Mouse (Mus musculus) liver (tissue): ENCODE data around the gene Gm3448.
"Not testable (repeated sequence)": the region's sequence is repeated elsewhere in the genome, so short reads cannot be mapped to it uniquely, and the experiment has no call there.

Source experiments
- DNase-seq: peaks from one replicate; pipeline ENCODE4 v3.0.0-alpha.2; 2020; ENCODE audit warnings: mixed read lengths

Gm3448 gene

DNA sequence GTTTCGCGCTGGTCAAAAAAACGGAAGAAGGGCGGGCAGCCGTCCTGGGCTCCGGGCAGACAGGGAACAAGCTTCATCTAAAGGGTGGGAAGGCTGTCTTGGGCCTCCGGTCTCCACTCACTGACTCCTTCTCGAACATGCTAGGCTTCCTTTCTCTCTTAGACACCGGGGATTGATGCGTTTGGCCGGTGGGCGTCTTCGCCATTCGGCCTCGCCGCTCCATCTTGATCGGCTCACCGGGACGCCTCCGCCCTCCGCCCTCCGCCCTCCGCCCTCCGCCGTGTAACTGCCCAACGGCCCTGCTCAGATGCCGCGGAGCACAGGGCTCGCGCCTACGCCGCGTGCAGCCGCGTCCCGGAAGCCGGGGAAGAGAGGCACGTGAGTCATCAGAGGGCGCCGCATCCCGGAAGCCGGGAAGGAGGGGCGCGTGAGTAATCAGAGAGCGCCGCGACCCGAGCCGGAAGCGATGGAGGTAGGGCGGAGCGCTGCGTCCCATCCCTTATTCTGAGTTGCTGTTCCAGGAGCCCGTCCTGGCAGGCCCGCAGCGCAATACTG, at the start of gene Gm3448, which contains the start of the genes Ermard and Tcte3:
Gene Gm3448 (minus strand): TSS at position 363 of the 555 bp plus-strand sequence.
Gene Ermard (plus strand): TSS at position 34 of the 555 bp plus-strand sequence.
Gene Tcte3 (minus strand): TSS at position 314 of the 555 bp plus-strand sequence.
- not testable (repeated sequence) for DNase-seq

DNA sequence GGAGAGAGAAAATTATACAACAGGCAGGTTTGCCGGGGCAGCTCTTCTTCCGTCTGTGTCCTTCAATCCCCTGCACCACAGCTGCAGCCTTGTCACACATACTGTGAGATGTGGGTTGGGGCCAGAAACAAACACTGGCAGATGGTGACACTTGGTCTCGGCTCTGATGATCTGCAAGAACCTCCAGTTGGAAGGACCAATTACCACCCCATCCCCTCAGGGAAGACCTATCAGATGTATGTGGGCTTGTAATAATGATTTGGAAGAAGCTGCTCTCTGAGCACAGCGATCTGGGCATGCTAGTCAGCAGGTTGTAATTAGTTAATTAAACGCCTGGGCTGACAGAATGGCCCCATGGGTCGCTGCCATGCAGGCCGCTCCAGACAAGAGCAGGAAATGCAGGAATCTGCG, 47.3 kb upstream of the Gm3448 start:
- DNase-seq, result no peak

DNA sequence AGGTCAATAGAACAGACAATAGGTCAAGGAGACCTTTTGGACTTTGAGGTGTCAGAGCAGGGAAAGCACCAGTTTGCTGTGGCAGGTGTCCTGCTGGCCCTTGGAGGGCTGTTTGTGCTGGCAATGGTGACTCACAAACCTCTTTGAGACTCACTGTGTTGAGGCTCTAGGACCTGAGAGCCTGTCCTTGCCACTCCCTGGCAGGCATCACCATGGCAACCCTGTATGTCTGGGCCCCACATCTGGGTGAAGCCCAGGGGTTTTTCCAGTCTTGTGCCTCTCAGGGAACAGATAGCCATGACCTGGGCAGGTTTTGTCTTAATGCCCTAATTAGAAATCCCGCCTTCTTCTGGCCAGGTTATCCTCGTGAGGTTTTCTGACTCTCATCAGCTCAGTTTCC, 46.8 kb upstream of the Gm3448 start:
- DNase-seq, result no peak

DNA sequence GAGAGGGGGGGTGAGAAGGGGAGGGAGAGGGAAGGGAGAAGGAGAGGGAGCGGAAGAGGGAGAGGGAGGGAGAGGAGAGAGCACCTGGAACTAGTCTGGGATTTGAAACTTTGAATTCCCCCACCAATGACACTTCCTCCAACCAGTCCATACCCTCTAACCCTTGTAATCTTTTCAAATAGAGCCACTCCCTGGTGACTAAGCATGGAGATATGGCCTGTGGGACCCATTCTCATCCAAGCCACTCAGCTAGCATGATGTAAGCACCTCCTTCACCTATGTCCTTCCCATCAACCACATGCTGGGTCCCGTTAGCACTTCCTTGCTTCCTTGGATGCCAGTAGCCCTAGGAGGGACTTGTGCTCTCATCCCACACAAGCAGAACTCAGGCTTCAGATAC, 43.7 kb upstream of the Gm3448 start:
- peak; percentile 35 for DNase-seq

DNA sequence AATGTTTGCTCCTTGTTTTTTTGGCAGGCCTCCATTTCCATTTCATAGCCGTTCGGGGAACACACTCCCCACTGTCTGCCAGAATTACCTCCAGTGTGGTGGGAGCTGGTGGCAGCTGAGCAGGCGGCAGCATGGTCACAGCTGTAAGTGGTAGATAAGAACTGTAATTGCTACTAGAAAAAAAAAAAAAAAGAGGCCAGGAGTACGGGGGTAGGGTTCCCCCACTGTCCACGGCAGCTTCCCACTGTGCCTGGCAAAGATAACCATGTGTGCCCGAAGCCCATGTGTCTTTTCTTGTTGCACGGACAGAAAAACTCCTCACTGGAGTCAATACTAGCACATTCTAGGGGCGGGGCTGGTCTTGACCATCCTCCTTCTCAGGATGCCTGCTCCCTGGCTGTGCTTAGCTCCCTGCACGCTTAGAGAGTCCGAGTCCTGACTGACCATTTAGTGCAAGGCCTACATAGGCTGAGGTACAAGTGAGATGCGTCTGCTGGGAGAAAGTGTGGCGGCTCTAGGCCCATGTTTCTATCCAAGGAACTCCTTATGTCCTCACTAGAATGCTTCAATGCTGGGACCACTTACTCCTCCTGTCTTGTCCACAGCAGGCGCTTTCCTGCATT, 43.0 kb upstream of the Gm3448 start:
- peak; percentile 75 for DNase-seq

DNA sequence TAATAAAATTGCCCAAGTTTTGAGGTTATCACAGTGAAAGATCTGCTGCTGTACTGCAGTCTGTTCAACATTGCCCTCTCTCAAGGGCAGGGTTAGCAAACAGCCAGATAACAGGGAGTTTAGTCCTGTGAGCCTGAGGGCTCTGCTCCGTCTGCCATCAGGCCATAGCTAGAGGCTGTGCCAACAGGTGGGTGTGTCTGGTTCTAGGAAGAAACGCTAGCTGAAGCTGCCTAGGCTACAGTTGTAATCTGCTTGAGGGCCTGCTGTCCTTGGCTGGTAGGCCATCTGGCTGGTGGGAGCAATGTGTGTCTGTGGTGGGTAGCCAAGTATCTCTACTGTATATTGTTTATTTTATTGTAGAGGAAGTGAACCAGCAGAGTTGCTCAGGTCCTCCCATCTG, 36.2 kb upstream of the Gm3448 start:
- DNase-seq, result peak; percentile 26

DNA sequence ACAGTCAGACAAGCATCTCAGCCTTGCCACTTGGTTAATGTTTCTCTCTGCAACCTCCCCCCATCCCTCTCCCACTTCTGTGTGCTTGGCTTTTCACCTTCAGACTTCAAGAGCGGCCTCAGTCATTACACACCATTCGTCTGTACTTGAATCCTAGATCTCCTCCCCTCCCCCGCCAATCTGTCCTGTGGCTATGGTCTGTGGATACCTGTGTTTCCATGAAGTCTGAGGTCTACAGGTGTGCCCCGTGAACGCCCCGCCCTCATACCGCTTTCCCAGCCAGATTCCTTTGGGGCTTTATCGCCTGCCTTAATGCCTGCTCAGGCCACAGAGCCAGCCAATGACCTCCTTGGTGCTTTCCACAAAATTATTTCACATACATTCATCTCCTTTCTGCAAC, 33.7 kb upstream of the Gm3448 start:
- DNase-seq, result no peak

DNA sequence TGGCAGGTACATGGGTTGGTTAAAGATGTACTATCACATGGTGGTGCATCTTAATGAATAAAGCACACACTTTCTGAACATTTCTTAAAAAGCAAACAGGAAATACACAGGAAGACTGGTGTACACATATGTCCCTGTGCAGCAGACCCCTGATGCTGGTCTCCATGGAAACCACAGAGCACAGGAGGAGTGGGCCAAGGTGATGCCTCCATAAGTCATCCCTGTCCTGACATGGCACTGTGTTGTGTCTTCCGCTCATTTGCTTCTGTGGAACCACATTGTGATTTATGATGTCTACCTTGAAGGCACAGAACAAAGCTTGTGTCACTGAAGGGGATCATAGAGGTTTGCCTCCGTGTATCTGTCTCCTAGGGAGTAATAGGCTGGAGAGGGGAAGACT, 30.9 kb upstream of the Gm3448 start:
- no peak for DNase-seq

DNA sequence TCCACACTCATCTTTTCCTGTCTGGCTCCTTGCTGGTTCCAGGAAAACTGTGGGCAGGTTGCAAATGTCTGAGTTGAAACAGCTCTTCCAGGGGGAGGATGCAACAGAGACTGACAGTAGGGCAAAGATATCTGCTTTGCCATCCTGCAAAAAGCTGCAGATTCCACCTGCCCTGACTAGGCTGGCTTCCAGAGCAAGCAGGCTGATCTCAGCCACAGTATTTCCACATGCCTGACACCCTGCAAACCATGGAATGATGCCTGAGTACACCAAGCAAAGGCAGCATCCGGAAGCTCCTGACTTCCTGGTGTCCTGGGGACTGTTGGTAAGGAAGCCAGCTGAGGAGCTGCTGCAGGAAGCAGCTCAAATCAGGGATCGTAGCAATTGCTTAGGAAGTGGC, 27.8 kb upstream of the Gm3448 start:
- DNase-seq, result no peak

DNA sequence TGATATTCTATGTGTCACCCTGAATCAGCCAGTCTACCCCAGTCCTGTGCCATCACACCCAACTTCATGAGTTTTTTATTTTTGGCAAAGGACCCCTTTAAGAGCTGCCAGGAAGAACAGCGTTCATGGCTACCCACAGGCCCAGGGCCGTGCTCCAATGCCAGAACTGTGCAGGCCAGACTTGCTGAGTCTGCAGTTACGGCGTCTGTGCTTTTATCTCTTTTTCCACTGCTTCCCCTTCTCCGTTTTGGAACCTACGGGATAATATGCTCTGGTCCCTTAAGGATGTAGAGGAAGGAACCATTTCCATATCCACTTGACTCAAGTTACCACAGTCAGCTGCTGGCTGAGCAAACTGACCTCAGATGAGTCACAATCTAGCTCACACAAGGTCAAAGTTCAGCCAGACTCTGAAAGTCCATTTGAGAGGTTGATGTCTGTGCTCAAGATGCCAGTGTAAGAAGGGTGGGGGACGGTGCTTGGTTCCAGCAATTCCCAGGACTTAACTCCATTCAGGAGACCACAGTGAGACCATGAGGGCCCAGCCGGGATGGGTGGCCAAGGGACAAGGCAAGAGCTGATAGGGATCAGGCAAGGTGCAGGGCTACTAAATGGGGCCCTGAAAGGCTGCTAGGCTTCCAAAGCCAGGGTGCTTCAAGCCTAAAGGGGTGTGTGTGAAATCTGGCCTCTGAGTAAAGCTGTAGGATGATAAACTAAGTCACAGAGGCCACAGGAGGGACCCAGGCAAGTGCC, 26.9 kb upstream of the Gm3448 start:
- DNase-seq, result no peak

DNA sequence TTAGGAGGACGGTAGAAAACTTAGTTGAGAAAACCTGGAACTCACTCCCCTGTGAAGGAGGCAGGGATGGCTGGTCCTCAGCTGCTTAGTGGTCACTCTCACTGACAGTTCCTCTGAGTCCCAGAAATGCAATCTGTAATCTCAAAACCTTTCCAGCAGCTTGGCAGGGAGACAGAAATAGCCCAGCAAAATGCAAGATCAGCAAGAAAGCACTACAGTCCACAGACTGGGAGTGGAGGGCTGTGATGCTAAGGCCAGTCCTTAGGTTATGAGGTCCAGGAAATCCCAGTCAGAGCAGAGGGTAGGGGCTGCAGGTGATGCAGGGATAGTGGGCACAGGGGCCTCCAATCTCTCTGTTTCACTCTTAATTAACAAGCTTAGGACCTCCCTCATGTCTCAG, 25.6 kb upstream of the Gm3448 start:
- DNase-seq, result no peak

DNA sequence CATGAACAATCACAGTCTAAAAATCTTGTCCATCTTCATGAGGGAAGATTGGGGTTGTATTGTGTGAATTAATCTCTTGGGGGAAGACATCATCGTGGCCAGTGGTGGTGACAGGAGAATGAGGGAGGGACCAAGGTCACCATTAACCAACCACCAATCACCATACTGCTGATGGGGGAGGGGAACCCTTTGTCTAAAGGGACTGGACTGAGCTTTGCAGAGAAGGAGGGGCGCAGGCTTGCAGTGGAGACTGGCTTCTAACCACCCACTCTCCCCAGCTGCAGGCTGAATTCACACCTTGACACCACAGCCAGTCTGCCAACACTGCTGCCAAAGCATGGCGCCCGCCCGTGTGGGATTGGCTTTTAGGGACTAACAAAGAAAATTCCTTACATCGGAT, 24.7 kb upstream of the Gm3448 start:
- DNase-seq, result no peak

DNA sequence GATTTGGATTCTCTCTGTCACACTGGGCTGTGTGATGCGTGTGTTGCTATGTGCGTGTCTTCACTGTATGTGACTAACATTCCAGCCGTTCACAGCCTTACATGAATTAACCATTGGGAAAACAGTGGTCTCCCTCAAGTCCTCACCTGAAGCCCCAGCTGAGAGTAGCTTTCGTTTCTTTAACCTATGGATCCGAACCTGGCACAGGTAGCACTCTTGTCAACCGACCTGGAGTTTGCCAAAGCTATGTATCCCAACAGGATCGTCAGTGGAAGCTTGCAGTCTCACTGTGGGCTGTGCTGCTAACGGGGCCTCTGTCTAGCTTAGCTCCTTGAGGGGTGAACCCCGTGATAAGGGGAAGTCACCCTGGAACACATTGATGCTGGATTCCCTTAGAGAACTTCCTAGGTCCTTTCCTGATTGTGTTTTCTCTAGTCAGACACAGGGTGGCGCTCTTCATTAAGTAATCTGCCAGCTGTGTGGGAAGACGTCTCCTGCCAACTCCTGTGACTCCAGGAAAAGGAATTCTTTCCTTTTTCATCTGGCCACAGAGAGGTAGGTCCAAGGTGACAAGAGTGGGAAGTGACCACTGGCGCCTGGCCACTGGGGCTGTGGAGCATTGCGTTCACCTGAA, 24.2 kb upstream of the Gm3448 start:
- DNase-seq, result peak; percentile 48

DNA sequence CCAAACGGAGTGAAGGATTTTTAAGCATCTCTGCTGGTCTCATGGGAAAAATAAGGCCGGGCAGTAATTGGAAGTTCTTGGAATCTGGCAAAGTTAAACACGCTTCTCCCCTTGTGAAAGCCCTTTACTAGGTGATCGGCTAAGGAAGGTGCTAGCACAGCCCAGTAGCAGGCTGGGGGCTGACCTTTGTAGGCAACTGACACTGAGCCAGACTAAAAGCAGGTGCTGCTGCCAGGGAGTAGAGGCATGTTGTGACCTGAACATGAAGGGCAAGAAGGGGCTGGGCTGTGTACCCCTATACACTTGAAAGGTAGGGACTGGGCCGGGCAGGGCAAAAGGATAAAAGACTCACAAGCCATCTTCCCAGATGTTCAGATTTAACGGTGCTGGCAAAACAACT, 19.0 kb upstream of the Gm3448 start:
- DNase-seq, result no peak

DNA sequence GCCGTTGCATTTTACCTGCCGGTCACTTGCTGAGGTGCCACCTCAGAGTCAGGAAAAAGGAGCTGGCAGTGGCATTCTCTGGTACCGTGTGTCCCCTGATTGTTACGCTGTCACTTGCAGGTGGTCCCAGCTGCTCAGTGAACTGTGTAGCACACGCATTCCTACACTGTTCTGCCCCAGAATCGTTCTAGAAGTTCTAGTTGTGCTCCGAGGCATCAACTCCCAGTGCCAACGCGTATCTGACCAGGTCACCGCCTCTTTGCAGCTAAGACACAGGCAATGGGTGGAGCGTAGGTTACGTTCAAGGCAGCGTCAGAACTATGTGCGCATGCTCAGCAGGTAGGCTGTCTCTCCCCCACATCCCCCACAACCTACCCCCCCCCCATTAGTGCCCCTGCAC, 18.3 kb upstream of the Gm3448 start:
- no peak for DNase-seq

DNA sequence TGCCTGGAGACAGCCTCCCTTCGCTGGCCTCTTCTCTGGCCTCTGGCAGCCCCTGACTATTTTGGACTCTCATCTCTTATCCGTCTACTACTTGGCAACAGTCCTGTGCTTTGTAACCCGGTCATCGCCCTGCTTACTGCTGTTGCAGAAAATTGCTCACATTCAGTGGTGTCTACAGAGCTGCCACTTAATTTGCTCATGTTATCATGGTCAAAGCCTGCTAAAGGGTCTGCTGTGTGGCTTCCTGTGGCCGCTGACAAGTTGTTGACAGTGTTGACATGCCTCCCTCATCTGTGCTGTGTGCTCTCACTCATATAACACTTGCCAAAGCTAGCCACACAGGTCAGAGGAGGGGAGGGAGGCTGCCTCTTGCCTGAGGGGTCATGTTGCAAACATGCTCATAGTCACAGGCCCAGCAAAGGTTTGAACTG, 16.8 kb upstream of the Gm3448 start:
- DNase-seq, result no peak

DNA sequence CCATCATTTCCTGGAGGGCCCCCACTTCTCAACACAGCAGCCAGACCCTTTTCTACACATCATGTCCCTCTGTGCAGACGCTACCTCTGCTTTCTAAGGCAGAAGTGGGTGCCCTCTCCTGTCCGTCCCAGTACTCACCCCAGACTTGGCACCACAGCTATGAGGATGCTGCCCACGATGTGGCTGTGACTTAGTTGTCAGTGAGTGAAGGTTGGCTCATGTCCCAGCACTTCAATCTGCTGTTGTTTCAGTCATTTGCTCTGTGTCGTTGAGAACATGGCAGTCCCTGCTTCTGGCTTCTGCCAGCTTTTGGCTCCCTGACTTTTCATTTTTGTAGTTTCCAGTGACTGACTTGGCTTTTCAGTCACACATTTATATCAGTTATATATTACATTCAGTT, 14.6 kb upstream of the Gm3448 start:
- no peak for DNase-seq

DNA sequence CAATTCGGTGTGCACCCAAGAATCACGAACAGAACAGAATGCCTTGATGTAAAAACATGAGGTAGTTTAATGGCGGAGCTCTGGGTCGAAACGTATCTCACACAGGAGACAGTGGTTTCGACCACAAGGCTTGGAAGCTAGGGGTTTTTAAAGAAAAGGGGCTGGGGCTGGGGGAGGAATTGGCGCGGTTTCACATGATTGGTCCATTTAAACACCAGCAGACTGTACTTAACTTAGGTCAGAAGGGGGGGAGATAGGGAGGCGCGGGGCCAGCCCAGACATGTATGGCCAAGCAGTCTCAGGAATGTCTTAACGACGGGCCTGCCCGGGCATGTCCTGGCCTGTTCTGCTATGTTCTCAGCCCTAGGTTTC, 12.5 kb upstream of the Gm3448 start:
- not testable (repeated sequence) for DNase-seq

DNA sequence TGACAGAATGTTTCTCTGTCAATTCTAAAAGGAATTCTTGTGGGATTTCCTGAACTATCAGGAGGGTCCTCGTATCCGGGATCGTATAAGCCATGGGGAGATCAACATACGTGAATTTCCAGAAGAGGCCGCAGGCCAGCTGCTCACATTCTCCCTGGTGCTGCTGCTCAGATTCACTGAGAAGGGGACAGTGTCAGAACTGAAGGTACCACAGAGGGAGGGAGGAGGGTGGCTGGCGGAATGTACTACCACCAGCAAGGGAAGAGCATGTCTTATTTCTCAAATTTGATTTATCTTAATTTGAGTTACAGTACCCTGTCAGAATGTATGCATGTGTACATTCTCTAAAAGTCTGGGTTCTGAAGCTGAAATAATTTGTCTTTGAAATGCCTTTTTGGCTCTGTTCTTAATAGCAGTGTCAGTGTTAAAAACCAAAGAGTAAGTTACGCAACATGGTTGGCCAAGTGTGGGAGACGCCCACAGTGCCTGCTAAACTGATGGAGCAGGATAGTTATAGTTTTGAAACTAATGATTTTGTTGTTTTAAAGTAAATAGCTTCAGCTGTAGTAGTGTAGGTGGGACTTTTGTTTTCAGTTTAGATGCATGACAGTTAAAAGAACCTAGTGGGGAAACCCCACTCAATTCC, 12.0 kb upstream of the Gm3448 start:
- not testable (repeated sequence) for DNase-seq

DNA sequence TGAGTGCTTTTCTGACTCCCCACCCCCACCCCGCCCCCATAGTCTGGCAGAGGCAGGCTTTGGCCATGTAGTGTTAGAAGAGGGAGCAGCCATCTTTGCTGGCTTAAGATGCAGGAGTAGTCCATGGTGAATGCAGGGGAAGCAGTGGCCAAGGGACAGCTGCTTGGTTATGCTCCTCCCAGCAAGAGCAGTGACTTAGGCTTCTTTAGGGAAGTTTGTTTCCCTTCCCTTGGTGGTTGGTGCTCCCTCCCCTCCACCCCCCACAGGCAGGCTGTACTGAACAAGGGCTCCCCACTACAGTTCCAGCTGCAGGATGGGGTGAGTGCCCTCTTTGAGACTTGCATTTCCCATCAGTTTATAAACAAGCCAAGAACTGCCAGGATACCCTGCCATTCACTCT, 11.4 kb upstream of the Gm3448 start:
- DNase-seq, result not testable (repeated sequence)

DNA sequence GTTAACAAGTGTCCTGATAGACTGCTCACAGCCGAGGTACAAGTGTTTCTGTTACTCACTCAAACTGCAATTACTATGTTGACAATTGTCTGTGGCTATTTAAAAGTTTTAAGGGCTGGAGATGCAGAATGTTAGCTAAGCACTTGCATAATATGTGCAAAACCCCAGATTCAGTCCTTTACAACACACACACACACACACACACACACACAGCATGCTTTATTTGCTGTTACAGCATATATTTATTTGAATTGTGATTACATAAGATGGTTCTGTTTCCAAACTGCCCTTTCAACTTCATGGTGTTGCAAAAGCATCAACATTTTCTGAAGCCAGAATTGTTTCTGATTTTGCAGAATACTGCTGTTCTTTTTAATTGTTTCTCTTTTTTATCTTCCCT, 9.0 kb upstream of the Gm3448 start:
- not testable (repeated sequence) for DNase-seq

DNA sequence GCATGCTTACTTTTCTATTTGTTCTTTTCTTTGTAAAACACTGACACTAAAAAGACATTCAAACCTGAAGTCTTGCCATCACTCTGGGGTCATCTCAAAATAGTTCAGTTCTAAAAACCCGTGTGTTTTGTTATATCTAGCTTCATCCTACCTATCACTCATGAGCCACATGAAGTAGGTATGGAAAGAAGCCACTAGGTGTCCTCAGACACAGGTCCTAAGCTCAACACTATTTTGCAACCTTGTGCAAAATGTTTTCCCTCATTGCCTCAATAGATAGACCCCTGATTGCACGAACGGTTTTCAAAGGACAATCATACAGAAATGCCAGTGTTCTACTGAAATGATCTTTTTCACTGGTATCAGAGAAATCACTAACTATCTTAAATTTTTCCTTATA, 882 bp downstream of the Gm3448 start:
- DNase-seq, result not testable (repeated sequence)

DNA sequence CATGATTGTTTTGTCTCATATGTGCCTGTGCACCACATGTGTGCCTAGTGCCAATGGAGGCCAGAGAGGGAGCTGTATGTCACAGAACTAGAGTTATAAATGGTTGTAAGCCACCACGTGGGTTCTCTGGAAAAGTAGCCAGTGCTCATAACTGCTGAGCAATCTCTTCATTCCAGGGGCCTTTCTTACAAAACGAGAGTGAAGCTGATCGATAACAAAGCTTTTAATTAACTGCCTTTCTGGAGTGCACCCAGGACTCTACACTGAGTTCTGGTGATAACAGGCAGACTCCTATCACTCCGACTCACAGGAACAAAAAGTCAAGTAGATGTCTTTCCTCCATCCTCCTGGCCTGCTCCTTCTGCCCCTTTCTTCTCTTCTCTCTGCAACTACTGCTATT, 9.9 kb downstream of the Gm3448 start:
- not testable (repeated sequence) for DNase-seq
